Mouse (Mus musculus): ENCODE data around the gene Tspan11. TPM values are rescaled to one million over a fixed set of nuclear protein-coding genes. Genes with fewer than 3 reads are reported as not detected.

Gene Tspan11
- polyA plus RNA-seq, 1 experiment from 2014 or later: 64.3 TPM

- no peak overlapping the region for H3K4me2 ChIP-seq (replicated peaks; ENCODE audit: low read depth, low read length)
- H3K4me1 ChIP-seq (ENCODE audit: insufficient read depth, low read depth, low read length): no peaks in the 10 kb centered on the region
- no peak for TF ChIP-seq CTCF (IDR thresholded peaks at IDR 0.05)
- no peak for TF ChIP-seq EP300 (IDR thresholded peaks at IDR 0.05)
- H3K4me3 ChIP-seq (ENCODE audit: low read depth, low read length): no peak overlapping the region
- 80% methylated on average over 8 of the region's 8 CpGs for WGBS
- no peaks in the 10 kb centered on the region for H3K27me3 ChIP-seq (replicated peaks; ENCODE audit: insufficient read depth, low read length)
- DNase-seq (ENCODE audit: low spot score) (no peak), ATAC-seq (no peak)
- no peaks in the 10 kb centered on the region for H3K36me3 ChIP-seq (ENCODE audit: insufficient read depth, low read length)
- no peak overlapping the region for H3K27ac ChIP-seq (ENCODE audit: low read length)
- no peak overlapping the region for H3K9ac ChIP-seq (replicated peaks; ENCODE audit: low read depth)
- H3K9me3 ChIP-seq (ENCODE audit: low read length): no peaks in the 10 kb centered on the region
Measured at GRCm38 (mm10) chr6:127902559-127902958, 15.2 kb downstream of the Tspan11 start.

DNA sequence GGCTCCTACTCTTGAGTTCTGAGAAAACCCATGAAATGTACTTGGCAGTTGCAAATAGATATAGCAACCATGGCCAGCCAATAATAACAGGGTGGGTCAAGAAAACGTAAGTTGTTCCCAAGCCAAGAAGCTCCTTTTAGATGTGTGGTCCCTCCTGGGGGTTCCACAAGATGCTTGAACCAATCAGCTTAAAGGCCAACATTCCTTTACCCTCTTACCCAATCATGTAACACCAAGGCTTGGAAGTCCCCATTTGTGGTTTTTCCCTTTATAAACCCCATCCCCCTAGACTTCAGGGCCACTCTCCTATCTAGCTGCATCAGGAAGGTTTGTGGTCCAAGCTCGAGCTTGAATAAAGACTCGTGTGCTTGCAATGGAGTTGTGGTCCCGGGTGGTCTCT lies 23.2 kb downstream of the Tspan11 start:
- TF ChIP-seq CTCF (IDR thresholded peaks at IDR 0.05) (no peak), EP300 (IDR thresholded peaks at IDR 0.05) (no peak)
- no peaks in the 10 kb centered on the region for H3K9me3 ChIP-seq (ENCODE audit: low read length)
- H3K27me3 ChIP-seq (replicated peaks; ENCODE audit: insufficient read depth, low read length): no peaks in the 10 kb centered on the region
- no peak overlapping the region for H3K9ac ChIP-seq (replicated peaks; ENCODE audit: low read depth)
- H3K4me3 ChIP-seq (ENCODE audit: low read depth, low read length): no peak overlapping the region
- no peaks in the 10 kb centered on the region; the same call in 1 of the 2 replicates for H3K36me3 ChIP-seq (ENCODE audit: insufficient read depth, low read length)
- no peak overlapping the region for H3K4me2 ChIP-seq (replicated peaks; ENCODE audit: low read depth, low read length)
- no peaks in the 10 kb centered on the region for H3K4me1 ChIP-seq (ENCODE audit: insufficient read depth, low read depth, low read length)
- ATAC-seq: no peak
- no peak overlapping the region for H3K27ac ChIP-seq (ENCODE audit: low read length)
- 86% methylated on average over 4 of the region's 4 CpGs for WGBS
- DNase-seq (ENCODE audit: low spot score): no peak

- ATAC-seq (no peak), DNase-seq (ENCODE audit: low spot score) (no peak)
- Histone ChIP-seq H3K9ac (replicated peaks; ENCODE audit: low read depth) (no peak overlapping the region), H3K9me3 (ENCODE audit: low read length) (no peaks in the 10 kb centered on the region), H3K27ac (ENCODE audit: low read length) (no peak overlapping the region), H3K4me1 (ENCODE audit: insufficient read depth, low read depth, low read length) (no peaks in the 10 kb centered on the region), H3K27me3 (replicated peaks; ENCODE audit: insufficient read depth, low read length) (no peaks in the 10 kb centered on the region), H3K4me2 (replicated peaks; ENCODE audit: low read depth, low read length) (no peak overlapping the region), H3K4me3 (ENCODE audit: low read depth, low read length) (no peak overlapping the region), H3K36me3 (ENCODE audit: insufficient read depth, low read length) (no peaks in the 10 kb centered on the region; the same call in 1 of the 2 replicates)
- TF ChIP-seq EP300 (IDR thresholded peaks at IDR 0.05): no peak
- TF ChIP-seq CTCF (IDR thresholded peaks at IDR 0.05): no peak
- WGBS: 71% methylated on average over 4 of the region's 4 CpGs
Measured at GRCm38 (mm10) chr6:127911687-127912086, 24.3 kb downstream of the Tspan11 start.

DNA sequence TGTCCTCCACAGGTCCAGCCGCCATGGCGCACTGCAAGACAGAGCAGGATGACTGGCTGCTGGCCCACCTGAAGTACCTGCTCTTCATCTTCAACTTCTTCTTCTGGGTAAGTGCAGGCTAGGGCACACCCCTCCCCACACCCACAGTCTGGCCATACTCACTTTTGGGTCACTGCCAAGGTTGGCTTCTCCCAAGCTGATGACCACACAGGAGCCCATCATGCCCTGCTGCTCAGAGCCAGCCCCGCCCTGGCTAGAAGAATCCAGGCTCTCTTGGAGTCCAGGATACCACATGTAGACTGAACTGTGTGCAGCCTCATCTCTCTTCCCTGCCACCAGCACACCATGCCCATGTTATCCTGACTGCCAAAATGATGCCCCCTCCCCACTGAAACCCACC lies 25.5 kb downstream of the Tspan11 start:
- no peak overlapping the region for H3K4me3 ChIP-seq (ENCODE audit: low read depth, low read length)
- no peaks in the 10 kb centered on the region for H3K27me3 ChIP-seq (replicated peaks; ENCODE audit: insufficient read depth, low read length)
- no peak overlapping the region for H3K9ac ChIP-seq (replicated peaks; ENCODE audit: low read depth)
- H3K4me2 ChIP-seq (replicated peaks; ENCODE audit: low read depth, low read length): no peak overlapping the region
- no peak overlapping the region for H3K27ac ChIP-seq (ENCODE audit: low read length)
- DNase-seq (ENCODE audit: low spot score): peak; percentile 27
- no peak for TF ChIP-seq CTCF (IDR thresholded peaks at IDR 0.05)
- TF ChIP-seq EP300 (IDR thresholded peaks at IDR 0.05): no peak
- H3K4me1 ChIP-seq (ENCODE audit: insufficient read depth, low read depth, low read length): no peaks in the 10 kb centered on the region
- WGBS: 94% methylated on average over 3 of the region's 3 CpGs
- H3K9me3 ChIP-seq (ENCODE audit: low read length): no peaks in the 10 kb centered on the region
- no peaks in the 10 kb centered on the region; the same call in 1 of the 2 replicates for H3K36me3 ChIP-seq (ENCODE audit: insufficient read depth, low read length)
- peak; percentile 58 for ATAC-seq

DNA sequence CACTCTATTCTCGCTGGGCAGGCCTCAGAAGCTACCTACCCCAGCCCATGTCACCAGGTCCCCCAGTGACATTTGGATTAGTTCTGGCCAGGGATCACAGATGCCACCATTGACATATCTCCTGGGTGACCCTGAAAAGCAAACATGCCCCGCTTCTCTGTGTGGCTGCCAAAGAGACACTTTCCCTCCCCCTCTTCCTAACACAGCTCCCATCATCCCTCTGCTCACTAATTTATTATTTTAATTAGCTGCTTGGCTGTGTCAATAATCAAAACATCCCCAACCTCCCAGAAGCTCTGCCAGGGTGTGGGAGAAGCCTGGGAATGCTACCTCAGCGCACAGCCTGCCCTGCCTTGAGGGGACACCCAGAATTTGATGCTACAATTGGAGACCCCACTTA lies 29.6 kb downstream of the Tspan11 start:
- DNase-seq (ENCODE audit: low spot score): no peak
- H3K27ac ChIP-seq (ENCODE audit: low read length): no peak overlapping the region

GRCm38 (mm10) chr6:127917712-127918111 lies 30.3 kb downstream of the Tspan11 start:
- no peak for ATAC-seq
- H3K4me3 ChIP-seq (ENCODE audit: low read depth, low read length): no peak overlapping the region
- no peaks in the 10 kb centered on the region; the same call in 1 of the 2 replicates for H3K4me1 ChIP-seq (ENCODE audit: insufficient read depth, low read depth, low read length)
- peak; percentile 23; the same call in 1 of the 2 replicates for TF ChIP-seq CTCF (IDR thresholded peaks at IDR 0.05)
- TF ChIP-seq EP300 (IDR thresholded peaks at IDR 0.05): no peak
- no peak for DNase-seq (ENCODE audit: low spot score)
- H3K9me3 ChIP-seq (ENCODE audit: low read length): no peaks in the 10 kb centered on the region
- 77% methylated on average over 4 of the region's 4 CpGs for WGBS
- no peak overlapping the region for H3K27ac ChIP-seq (ENCODE audit: low read length)
- no peaks in the 10 kb centered on the region; the same call in 1 of the 2 replicates for H3K36me3 ChIP-seq (ENCODE audit: insufficient read depth, low read length)
- no peak overlapping the region for H3K4me2 ChIP-seq (replicated peaks; ENCODE audit: low read depth, low read length)
- H3K9ac ChIP-seq (replicated peaks; ENCODE audit: low read depth): no peak overlapping the region
- no peaks in the 10 kb centered on the region for H3K27me3 ChIP-seq (replicated peaks; ENCODE audit: insufficient read depth, low read length)

More for the DNA sequence above, 29.6 kb downstream of the Tspan11 start:
- no peak for ATAC-seq
- no peaks in the 10 kb centered on the region for H3K9me3 ChIP-seq (ENCODE audit: low read length)
- H3K4me1 ChIP-seq (ENCODE audit: insufficient read depth, low read depth, low read length): no peaks in the 10 kb centered on the region; the same call in 1 of the 2 replicates
- no peak for TF ChIP-seq CTCF (IDR thresholded peaks at IDR 0.05)
- no peak for TF ChIP-seq EP300 (IDR thresholded peaks at IDR 0.05)
- no peak overlapping the region for H3K4me3 ChIP-seq (ENCODE audit: low read depth, low read length)
- no peaks in the 10 kb centered on the region for H3K27me3 ChIP-seq (replicated peaks; ENCODE audit: insufficient read depth, low read length)
- 62% methylated on average over 3 of the region's 3 CpGs for WGBS
- H3K36me3 ChIP-seq (ENCODE audit: insufficient read depth, low read length): no peaks in the 10 kb centered on the region; the same call in 1 of the 2 replicates
- no peak overlapping the region for H3K4me2 ChIP-seq (replicated peaks; ENCODE audit: low read depth, low read length)
- H3K9ac ChIP-seq (replicated peaks; ENCODE audit: low read depth): no peak overlapping the region

DNA sequence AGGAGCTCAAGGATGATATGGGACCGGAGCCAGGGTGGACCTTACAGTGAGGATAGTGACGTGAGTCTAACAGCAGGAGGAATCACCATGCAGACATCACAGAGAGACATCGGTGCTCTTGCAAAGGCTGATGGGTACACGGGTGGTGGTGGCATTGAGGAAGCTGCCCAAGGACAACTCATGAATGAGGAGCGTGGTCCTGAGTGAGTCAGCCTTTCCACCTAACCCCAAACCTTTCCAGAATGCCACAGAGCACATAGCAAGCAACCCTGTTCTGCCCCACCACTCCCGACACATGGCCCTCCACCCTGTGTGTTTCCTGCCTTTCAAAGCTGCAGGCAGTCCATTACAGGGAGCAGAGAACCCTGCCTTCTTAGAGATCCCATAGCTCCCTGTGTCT lies 32.1 kb downstream of the Tspan11 start:
- Histone ChIP-seq H3K4me1 (ENCODE audit: insufficient read depth, low read depth, low read length) (no peaks in the 10 kb centered on the region; the same call in 1 of the 2 replicates), H3K27me3 (replicated peaks; ENCODE audit: insufficient read depth, low read length) (no peaks in the 10 kb centered on the region), H3K27ac (ENCODE audit: low read length) (no peak overlapping the region), H3K9me3 (ENCODE audit: low read length) (no peaks in the 10 kb centered on the region), H3K36me3 (ENCODE audit: insufficient read depth, low read length) (no peaks in the 10 kb centered on the region), H3K9ac (replicated peaks; ENCODE audit: low read depth) (no peak overlapping the region), H3K4me3 (ENCODE audit: low read depth, low read length) (no peak overlapping the region), H3K4me2 (replicated peaks; ENCODE audit: low read depth, low read length) (no peak overlapping the region)
- TF ChIP-seq EP300 (IDR thresholded peaks at IDR 0.05) (no peak), CTCF (IDR thresholded peaks at IDR 0.05) (no peak)
- no peak for ATAC-seq
- DNase-seq (ENCODE audit: low spot score): no peak
- 85% methylated on average over 6 of the region's 6 CpGs for WGBS

Data from lung, postnatal 0 days (tissue).